Mouse (Mus musculus) kidney, adult 18-20 months (tissue): Measurements from ENCODE around the gene Psmf1.
A peak's percentile ranks its signal among the peaks of the same experiment; 100 is the strongest.

Experiments
- DNase-seq: peaks from one replicate; pipeline ENCODE4 v3.0.0; 2021

Psmf1 gene

DNA sequence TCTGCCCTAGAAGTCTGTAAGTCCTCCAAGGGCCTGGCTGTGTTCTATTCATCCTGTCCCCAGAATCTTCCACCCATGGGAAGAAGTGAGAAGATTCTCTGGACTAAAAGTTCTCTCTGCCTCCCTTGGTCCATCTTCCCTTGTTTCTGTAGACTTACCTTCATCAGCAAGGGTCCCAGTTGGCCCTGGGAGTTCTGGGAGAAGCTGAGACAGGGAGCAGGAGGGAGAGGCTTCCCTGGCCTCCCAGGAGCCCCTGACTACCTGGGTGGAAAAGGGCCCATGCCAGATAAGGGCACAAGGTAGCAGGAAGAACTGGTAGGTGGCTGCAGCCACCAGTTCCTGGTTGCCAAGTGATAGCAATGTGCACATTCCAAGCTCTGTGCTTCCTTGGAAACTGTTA lies at the start of gene Psmf1:
TSS of gene Psmf1 (minus strand) at position 342 of the 400 bp plus-strand sequence.
- no peak for DNase-seq

GRCm38 (mm10) chr2:151791156-151791555 lies 47.2 kb upstream of the Psmf1 start:
- no peak for DNase-seq

DNA sequence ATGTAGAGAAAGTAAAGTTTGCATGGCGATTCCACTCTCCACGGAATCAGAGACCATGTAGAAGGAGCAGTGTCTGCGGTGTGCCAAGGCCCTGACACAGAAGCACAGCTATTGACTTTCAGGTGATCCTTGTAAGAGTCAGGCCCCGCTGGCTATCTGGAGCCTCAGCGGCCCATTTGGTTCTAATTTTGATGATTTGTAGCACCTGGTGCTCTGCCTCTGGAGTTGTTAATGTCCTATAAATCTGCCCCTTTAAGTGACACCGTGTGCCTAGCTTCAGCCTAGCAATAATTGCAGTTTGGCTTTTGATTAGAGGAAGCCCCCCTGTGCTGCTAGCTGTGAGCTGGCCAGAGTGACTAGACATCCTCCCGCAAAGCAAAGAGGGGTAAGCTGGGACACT lies 46.2 kb upstream of the Psmf1 start:
- DNase-seq: no peak

DNA sequence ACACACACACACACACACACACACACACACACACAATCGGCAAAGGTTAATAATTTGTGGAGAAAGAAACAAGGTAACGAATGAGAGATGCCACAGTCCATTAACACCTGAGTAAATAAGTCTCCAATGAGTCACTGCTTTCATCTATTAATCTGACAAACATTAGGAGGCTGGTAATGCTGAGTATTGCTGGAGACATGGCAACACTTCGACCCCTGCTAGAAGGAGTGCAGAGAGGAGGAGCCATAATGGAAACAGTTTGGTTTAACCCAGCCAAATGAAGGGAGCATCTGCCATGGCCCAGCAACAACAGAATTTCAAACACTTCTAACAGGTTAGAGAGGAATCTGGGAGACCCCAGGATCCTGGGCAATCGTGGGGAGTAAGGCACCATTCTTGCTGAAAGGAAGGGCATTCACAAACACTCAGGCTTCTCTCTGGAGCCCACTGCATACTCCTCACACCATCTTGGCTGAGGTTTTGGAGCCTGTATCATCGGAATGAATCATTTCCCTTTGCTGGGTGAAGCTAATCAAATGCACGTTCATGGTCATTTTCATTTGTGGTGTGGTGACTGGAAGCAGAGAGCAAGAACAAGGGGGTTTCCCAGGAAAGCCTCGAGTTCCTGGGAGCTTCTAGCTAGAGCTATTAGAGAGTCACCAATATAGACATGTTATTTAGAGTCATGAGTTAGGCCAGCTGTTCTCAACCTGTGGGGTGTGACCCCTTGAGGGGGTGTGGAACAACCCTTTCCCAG lies 44.4 kb upstream of the Psmf1 start:
- DNase-seq: no peak

- DNase-seq: no peak
These were observed 39.5 kb upstream of the Psmf1 start for GRCm38 (mm10) chr2:151783493-151783892.

DNA sequence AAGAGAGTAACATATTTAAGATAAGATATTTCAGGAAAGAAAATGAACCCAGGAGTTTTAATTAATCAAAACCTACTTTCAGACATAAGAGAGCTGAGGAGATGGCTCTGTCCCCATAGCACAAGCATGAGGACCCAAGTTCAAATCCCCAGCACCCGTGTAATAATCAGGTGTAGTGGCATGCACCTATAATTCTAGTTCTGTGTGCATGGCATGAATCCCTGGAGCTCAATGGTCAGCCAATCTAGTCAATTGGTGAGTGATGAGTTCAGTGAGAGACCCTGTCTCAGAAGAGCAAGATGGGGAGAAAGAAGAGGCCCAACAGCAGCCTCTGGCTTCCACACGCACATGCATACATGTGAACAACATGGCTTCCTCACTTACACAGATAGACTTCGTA lies 33.4 kb upstream of the Psmf1 start:
- no peak for DNase-seq

DNA sequence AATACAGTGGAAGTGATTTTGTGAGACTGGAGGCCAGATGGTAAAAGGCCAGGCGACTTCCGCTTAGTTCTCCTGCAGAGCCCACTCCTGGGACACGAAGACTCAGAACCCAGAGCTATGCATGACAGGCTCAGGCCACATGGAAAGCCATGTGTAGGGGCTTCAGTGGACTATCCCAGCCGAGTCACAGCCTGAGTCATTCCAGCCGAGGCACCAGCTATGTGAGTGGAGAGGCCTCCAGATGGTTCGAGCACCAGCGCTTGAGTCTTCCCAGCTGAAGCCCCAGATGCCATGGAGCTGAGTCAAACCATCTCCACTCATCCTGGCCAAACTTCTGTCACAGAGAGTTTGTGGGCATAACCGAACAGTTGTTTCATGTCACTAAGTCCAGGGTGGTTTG lies 29.5 kb upstream of the Psmf1 start:
- DNase-seq: no peak

DNA sequence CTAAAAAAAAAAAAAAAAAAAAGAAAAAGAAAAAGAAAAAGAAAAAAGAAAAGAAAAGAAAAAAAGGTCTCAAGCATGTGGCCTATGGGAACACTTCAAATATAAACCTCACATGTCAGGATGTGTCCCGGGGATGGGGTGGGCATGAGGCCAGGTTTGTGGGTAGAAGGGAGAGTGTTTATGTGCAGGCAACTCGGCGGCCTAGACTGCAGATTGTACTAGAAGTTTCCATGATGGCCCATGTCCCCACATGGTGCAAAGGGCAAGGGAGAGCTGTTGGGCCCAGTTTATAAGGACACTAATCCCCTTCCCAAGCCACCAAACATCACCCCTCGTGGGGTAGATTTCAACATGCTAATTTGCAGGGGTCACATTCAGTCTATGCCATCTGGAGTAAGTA lies 28.2 kb upstream of the Psmf1 start:
- no peak for DNase-seq

DNA sequence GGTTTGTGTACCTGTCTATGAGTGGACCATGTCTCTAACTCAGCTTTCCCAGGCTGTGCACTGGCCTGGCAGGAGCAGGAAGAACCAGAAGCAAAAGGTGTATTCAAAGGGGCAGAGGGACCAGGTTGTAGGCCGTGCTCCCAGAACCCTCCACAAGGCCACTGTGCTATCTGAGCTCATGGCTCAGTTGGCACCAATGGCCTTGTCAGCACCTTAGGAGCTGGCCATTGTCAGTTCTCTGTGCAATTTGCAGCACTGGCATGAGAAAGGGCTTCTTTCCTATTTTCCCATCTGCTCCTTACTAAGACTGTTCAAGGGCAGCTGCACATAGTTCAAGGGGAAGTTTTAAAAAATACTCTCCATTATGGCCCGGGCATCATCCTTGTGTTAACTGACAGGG lies 20.6 kb upstream of the Psmf1 start:
- no peak for DNase-seq

DNA sequence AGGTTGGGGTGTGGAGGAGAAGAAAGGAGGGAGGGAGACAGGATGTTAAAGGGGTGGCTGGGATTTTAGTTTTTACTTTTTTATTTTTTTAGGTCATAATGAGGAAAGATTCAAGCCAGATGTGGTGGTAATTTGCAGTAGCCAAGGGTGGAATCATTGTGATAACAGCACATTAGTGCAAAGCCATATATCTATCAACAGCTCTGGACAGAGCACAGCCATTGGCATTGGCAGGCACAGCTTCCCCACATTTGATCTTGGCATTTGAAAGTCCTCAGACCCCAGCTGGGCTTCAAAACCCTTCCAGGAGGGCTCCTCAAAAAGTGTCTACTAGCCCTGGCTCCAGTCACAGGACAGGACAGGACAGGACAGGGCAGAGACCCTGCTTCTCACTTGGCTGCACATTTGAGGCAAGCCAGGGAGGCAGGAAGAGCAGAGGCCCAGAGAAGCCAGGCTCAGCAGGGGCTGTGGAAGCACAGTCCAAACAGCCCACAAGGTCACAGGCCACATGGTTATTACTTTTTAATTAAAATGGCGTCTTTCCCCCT lies 14.9 kb upstream of the Psmf1 start:
- no peak for DNase-seq

DNA sequence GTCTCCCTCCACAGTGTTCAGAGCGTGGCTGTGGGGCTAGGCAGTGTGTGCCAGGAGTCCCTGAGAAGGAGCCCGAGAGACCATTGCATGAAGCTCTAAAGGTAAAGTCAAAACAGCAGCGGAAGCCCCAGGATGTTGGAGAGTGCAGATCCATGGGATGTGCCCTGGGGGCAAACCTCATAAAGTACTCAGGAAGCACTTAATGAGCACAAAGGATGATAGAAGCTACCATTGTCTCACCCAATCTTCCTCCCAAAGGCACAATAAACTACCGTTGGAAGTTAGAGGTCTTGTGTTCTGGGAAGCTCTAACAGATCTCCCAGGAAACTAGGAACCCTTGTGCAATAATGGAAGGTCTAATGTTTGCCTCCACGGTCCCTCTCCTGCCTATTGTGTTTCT lies 13.5 kb upstream of the Psmf1 start:
- no peak for DNase-seq

- DNase-seq: no peak
These were observed 12.5 kb upstream of the Psmf1 start for GRCm38 (mm10) chr2:151756277-151757061.

DNA sequence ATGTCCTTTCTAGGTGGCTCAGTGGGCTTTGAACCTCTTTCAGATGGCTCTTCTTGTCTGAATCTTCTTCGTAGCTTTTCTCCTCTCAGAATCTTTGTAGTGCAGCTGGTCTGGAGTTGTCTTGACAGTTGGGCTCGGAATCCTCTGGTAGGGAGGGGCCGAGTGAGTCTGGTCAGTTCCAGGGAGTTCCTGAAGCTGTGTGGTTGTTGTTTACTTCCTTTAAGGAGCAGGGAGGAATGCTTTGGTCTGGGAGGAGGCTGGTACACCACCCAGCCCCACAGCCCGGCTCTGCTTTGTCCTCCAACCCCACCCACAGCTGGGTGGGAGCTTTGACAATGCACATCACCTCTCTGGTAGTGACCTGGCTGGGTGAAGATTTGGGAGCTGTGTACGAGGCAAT lies 7.3 kb upstream of the Psmf1 start:
- no peak for DNase-seq

DNA sequence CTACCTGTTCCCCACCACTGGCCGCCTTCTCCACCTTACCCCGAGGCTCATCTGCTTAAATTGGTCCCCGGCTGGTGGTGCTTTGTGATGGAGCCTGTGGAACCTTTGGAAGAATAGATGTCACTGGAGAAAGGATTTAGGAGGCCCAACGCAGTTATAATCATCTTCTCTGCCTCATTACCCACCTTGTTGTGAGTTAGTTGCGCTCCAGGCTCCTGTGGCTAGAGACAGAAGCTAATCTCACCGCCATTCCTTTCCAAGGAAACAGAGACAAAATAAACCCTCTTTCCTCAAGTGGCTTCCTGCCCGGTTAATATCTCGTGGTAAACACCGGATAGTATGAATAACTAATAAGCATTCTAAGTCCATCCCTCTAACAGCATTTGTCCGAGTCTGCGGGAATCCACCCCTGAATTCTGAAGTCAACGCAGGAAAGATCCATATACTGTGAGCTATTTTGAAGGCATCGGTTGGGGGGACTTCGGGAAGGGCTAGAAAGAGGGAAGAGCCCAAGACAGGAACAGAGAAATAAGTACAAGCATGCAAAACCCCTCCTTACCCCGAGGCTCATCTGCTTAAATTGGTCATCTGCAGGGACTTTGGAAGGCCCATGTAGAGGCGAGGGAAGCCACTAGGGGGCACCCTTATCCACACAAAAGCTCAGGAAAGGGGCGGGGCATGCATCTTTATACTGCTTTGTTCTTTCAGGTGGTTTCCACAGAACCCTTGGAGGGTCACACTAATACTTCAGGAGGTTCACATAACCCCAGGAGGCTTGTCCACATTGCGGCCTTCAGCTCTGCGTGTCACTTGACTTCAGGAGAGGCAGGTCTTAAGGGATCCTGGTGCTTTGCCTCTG lies 4.1 kb upstream of the Psmf1 start:
- DNase-seq: peak; percentile 71

DNA sequence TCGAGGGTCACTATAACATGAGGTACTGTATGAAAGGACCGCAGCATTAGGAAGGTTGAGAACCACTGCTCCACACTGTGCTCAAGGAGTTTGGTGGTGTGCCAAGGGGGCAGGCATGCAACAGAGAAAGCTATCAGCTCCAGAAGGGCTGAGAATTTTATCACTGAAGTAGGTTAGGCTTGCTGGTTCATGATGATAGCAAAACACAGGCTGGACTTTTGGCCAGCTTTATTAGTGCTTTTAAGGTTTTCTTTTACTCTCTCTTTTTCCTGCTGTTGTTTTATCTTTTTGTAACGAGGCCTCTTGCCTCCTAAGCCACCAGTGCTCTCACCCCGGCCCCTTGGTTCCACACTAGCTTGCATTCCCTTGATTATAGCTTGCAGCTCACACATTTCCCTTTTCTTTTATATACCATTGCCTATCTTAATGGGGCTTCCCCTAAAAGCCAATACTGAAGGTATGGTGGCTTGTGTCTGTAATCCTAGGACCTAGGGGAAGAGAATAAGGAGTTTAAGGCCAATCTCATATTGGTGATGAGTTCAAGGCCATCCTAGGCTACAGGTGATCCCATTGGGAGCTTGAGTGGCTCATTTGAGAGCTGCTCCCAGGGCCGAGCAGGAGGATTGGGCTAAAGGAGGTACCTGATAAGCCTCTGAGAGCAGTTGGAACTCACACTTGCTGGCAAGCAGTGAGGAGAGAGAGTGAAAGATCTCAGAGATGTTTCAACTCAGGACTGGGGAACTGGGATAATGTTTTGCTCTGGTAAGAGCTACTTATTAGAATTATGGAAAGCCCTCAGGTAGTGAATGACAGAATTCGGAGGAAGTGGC lies 921 bp downstream of the Psmf1 start:
- DNase-seq: no peak

GRCm38 (mm10) chr2:151742084-151742483 lies 1.9 kb downstream of the Psmf1 start:
- no peak for DNase-seq

- peak; percentile 91 for DNase-seq
These were observed 3.1 kb downstream of the Psmf1 start for GRCm38 (mm10) chr2:151740741-151741526.

DNA sequence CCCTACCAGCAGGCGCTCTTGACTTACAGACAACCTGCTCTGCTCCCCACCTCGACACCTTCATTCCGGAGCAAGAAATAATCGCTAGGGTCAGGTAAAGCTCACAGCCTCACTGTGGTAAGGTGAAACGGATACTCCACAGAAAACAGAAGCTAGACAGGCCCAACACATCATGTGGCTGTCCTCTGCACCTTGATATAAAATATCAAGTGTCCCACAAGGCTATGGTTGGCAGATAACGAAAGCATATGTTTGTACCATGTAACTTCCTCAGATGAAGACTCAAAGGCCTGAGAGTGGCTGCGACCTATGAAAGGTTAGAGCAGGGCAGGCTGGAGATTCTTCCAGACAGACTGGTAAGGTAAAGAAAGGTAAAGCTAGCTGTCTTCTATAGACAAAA lies 4.5 kb downstream of the Psmf1 start:
- DNase-seq: no peak

GRCm38 (mm10) chr2:151739081-151739480 lies 4.9 kb downstream of the Psmf1 start:
- DNase-seq: no peak

DNA sequence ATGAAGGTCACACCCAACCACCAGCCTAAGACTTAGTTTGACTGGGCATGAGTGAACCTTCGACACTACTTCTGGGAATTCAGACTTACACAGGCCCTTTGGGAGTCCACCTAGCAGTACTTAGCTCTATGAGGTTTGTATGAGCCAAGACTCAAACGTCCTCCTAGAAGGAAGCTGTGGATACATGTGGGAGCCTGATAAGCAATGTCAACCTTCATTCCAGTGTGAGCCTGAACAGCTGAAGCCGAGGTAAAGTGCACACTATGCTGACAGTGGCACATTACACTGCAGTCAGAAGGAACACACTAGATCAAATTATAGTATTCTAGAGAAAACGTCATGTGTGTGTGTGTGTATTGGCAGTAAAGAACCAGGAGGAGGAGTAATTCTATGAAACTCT lies 5.5 kb downstream of the Psmf1 start:
- DNase-seq: no peak

GRCm38 (mm10) chr2:151735422-151735821 lies 8.6 kb downstream of the Psmf1 start:
- no peak for DNase-seq
